In the genomic region with DNA sequence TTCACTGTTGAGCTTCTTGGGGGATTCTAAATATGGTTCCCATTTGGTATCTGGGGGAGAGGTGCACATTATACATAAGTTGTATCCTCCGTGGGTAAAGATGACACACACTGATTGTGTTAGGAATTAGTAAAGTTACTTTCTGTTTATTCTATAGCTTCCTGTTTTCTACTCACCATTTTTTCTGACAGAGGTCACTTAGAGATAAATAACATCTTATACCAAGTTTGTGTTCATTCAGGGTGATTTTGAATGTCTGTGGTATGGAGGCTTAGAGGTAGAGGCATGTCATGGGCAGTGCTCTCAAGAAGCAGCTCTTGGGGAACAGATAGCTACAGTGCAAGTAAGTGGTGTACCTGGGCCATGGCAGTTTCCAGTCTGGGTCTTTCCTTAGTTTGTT, we compare ENCODE assay signal across 9 mouse cellular contexts.
DNase-seq lines count a peak whose midpoint lies in the region; ATAC-seq lines count a peak whose summit lies in the region.
"Had no signal": no experiment of that assay in that cellular context is flagged by ENCODE, and none has a peak within 500 bp of the region (broad histone marks: within the 10 kb centered on the region; RNA-seq: fewer than 3 reads in every experiment).

No protein-coding gene starts in this region.

- H3K4me1 ChIP-seq in lung, embryonic 16.5 days (replicated peaks; ENCODE audit: control insufficient read depth, insufficient read depth, low read length), result peaks cover 12% of the 10 kb centered on the region
- peaks cover 10% of the 10 kb centered on the region for H3K4me1 ChIP-seq in forebrain, embryonic 14.5 days (ENCODE audit: control insufficient read depth, insufficient read depth, low read length)
- peaks cover 20% of the 10 kb centered on the region for H3K4me1 ChIP-seq in limb, embryonic 15.5 days
- H3K4me1 ChIP-seq in stomach, embryonic 14.5 days (ENCODE audit: control insufficient read depth, insufficient read depth, low read length), result peaks cover 13% of the 10 kb centered on the region; the same call in 1 of the 2 replicates

- no peak overlapping the region for H3K27ac ChIP-seq in lung, embryonic 16.5 days (ENCODE audit: low read length)
- no peak overlapping the region for H3K27ac ChIP-seq in forebrain, embryonic 14.5 days (ENCODE audit: low read depth, low read length)
- H3K27ac ChIP-seq in limb, embryonic 15.5 days, result no peak overlapping the region
- no peak overlapping the region for H3K27ac ChIP-seq in stomach, embryonic 14.5 days (ENCODE audit: low read length)

- peak overlapping the region; percentile 88; the same call in 1 of the 2 replicates for H3K9ac ChIP-seq in lung, embryonic 16.5 days (ENCODE audit: low read length)
- H3K9ac ChIP-seq in forebrain, embryonic 14.5 days (ENCODE audit: low read length), result no peak overlapping the region
- H3K9ac ChIP-seq in limb, embryonic 15.5 days, result no peak overlapping the region
- no peak overlapping the region for H3K9ac ChIP-seq in stomach, embryonic 14.5 days (replicated peaks; ENCODE audit: low read depth, low read length)

- H3K4me3 ChIP-seq in lung, embryonic 16.5 days (ENCODE audit: low read length), result peak overlapping the region; percentile 87
- 0 out of 2 replicates have a peak overlapping the region, but pooled peaks have one; percentile 89 for H3K4me3 ChIP-seq in forebrain, embryonic 14.5 days (ENCODE audit: low read depth, low read length)
- H3K4me3 ChIP-seq in limb, embryonic 15.5 days, result peak overlapping the region; percentile 86; the same call in 1 of the 2 replicates
- peak overlapping the region; percentile 97; the same call in 1 of the 2 replicates for H3K4me3 ChIP-seq in stomach, embryonic 14.5 days (ENCODE audit: low read depth, low read length)

- peaks cover 4% of the 10 kb centered on the region for H3K36me3 ChIP-seq in lung, embryonic 16.5 days (ENCODE audit: control insufficient read depth, insufficient read depth, low read length)
- H3K36me3 ChIP-seq in forebrain, embryonic 14.5 days (ENCODE audit: control insufficient read depth, insufficient read depth, low read length), result no peaks in the 10 kb centered on the region
- H3K36me3 ChIP-seq in limb, embryonic 15.5 days, result peaks cover 9% of the 10 kb centered on the region; the same call in 1 of the 2 replicates
- no peaks in the 10 kb centered on the region for H3K36me3 ChIP-seq in stomach, embryonic 14.5 days (ENCODE audit: control insufficient read depth, insufficient read depth, low read length)

- H3K9me3 ChIP-seq in lung, embryonic 16.5 days (ENCODE audit: control insufficient read depth, low read length), result peaks cover 17% of the 10 kb centered on the region
- peaks cover 12% of the 10 kb centered on the region; the same call in 1 of the 2 replicates for H3K9me3 ChIP-seq in forebrain, embryonic 14.5 days (replicated peaks; ENCODE audit: control insufficient read depth, low read length)
- H3K9me3 ChIP-seq in limb, embryonic 15.5 days, result peaks cover 7% of the 10 kb centered on the region; the same call in 1 of the 2 replicates
- peaks cover 18% of the 10 kb centered on the region; the same call in 1 of the 2 replicates for H3K9me3 ChIP-seq in stomach, embryonic 14.5 days (ENCODE audit: control insufficient read depth, low read depth, low read length)

- WGBS in lung, embryonic 16.5 days, result 33% methylated on average over 1 of the region's 1 CpGs
- WGBS in forebrain, embryonic 14.5 days, result 61% methylated on average over 1 of the region's 1 CpGs
- WGBS in limb, embryonic 15.5 days, result 47% methylated on average over 1 of the region's 1 CpGs
- WGBS in stomach, embryonic 14.5 days, result 41% methylated on average over 1 of the region's 1 CpGs

- no peak for ATAC-seq in lung, embryonic 16.5 days (ENCODE audit: low read depth)
- ATAC-seq in forebrain, embryonic 14.5 days, result no peak
- no peak for ATAC-seq in limb, embryonic 15.5 days (ENCODE audit: insufficient number of reproducible peaks, low FRiP score, low TSS enrichment, low read depth)
- ATAC-seq in stomach, embryonic 14.5 days (ENCODE audit: insufficient number of reproducible peaks, insufficient read depth, low FRiP score, low read depth), result no peak
- no peak for ATAC-seq in CD4-positive, CD25-positive, alpha-beta regulatory T cell, adult 4 months

- DNase-seq in lung, postnatal 36 days, result no peak
- DNase-seq in forebrain, embryonic 14.5 days (ENCODE audit: low spot score), result no peak
- DNase-seq in frontal cortex, postnatal 36 days (ENCODE audit: low spot score in 2 of 2), result no peak
- DNase-seq in embryo, embryonic 10.5 days (ENCODE audit: low spot score), result no peak
- DNase-seq: thymus, postnatal 14 days had no signal

- no peaks in the 10 kb centered on the region for H3K27me3 ChIP-seq in lung, embryonic 16.5 days (ENCODE audit: control insufficient read depth, insufficient read depth, low read depth, low read length)
- H3K27me3 ChIP-seq in forebrain, embryonic 14.5 days (replicated peaks; ENCODE audit: control insufficient read depth, insufficient read depth, low read length), result peaks cover 24% of the 10 kb centered on the region
- H3K27me3 ChIP-seq in limb, embryonic 15.5 days, result no peaks in the 10 kb centered on the region
- no peaks in the 10 kb centered on the region for H3K27me3 ChIP-seq in stomach, embryonic 14.5 days (ENCODE audit: control insufficient read depth, insufficient read depth, low read length)

- peak overlapping the region; percentile 76 for H3K4me2 ChIP-seq in lung, embryonic 16.5 days (ENCODE audit: low read depth, low read length)
- peak overlapping the region; percentile 95; the same call in 1 of the 2 replicates for H3K4me2 ChIP-seq in forebrain, embryonic 14.5 days (ENCODE audit: low read length)
- peak overlapping the region; percentile 78 for H3K4me2 ChIP-seq in limb, embryonic 15.5 days
- H3K4me2 ChIP-seq in stomach, embryonic 14.5 days (replicated peaks; ENCODE audit: low read depth, low read length), result peak overlapping the region; percentile 83
